Mouse (Mus musculus): ENCODE measurements around the gene BC049762.

Gene BC049762

GRCm38 (mm10) chr11:51262342-51263285, at the start of gene BC049762:
BC049762 (minus strand) TSS chr11:51263046.
- DNase-seq: peak; percentile 100

- no peak for DNase-seq
Measured at GRCm38 (mm10) chr11:51311846-51312245, 49.0 kb upstream of the BC049762 start.

DNA sequence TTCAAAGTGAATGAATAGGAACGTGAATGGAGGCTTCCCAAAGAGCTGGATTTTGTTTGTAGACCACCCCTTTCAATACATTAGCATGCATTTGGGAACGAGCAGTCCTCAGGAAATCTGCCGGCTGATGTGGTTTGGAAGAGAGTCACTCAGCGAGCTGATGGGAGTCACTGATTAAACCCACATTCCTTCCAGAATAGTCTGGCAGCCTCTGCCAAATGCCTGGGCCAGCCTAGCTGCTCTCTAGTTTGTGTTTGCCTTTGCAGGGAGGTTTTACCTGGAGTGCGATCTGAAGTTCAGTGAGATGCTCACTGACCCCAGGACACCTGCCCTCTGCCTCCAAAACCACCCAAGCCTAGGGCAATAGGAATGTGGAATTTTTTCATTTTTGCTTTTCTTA, 45.5 kb upstream of the BC049762 start:
- DNase-seq: no peak

DNA sequence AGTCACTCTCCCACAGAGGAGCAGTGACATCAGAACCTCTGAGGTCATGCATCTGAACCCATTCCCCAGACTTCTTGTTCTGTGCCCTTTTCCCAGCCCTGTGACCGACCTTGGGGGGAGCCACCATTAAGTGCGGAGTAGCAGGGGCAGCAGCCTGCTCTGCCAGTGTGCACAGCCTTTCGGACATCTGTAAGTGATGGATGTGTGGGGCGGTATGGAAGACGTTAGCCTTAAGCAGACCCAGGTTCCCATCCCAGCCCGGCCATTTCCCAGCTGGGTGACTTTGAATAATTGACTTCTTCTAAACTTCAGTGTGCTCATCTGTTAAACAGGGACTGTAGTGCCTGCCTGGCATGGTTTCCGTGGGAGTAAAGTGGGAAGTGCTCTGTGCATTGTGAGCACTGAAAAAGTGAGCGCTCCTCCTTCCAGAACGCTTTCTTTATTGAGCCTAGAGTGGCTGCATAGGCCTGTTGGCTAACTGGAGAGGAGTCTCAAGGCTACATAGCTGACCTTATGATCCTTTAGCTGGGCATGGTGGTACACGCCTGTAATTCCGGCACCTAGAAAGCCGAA, 41.2 kb upstream of the BC049762 start:
- DNase-seq: no peak

- no peak for DNase-seq
Measured at GRCm38 (mm10) chr11:51302396-51302795, 39.5 kb upstream of the BC049762 start.

DNA sequence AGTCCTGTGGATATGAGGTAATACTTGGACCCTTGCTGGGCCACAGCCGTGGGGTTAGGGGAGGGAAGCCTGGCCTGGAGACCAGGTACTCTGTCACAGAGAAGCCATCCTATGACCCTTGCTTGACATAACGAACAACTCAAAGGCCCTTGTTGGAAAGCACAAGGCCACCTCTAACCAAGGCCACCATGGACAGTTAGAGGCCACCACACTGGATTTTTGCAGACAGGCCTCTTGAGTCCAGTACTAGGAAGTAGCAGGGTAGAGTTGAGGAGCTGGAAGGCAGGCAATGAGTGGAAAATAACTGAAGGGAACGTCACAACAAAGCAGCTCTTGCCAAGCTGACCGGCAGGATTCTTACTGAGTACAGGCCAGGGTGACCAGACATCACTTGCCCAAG, 35.8 kb upstream of the BC049762 start:
- DNase-seq: no peak

DNA sequence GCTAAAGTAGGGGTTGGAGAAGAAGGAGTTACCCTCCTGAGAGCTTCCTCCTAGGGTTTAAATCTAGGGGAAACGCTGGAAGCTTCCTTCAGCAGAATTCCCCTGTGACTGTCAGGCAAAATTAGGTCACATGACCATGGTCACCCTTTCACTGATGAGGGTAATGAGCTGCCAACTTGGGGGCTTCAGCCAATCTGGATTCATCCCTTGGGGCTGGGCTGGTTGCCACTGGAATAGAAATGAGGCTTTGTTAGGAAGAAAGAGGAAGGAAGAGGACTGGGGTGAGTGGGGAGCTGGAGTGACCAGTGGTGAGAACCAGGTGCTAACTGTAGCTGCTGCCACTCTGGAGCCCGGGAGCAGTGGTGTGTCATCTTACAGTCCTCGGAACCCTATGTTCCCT, 32.9 kb upstream of the BC049762 start:
- DNase-seq: no peak

DNA sequence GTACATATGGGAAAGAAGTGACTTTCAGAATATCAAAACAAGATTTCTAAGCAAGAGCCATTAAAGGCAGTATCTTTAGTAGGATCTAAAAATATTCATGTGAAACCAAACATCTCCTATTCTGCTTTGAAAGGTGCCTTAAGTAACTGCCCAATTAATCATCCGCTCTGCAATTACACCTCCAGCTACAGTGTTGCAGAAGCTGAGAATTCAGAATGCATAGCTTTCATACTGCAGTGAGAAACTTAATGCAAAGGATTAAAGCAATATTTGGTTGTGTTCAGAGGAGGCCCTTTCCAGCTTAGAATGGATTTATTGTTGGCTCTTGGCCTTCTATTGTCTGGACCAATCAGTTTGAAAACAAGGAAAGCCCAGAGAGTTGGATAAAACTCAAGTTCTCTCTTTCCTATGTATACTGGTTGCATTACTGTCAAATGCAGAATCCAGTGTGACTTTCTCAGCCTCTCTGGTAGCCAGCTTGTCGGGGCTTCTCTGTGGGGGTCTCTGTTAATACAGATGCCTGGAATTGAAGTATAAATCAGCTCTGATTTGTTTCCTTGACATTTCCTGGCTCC, 31.2 kb upstream of the BC049762 start:
- no peak for DNase-seq

DNA sequence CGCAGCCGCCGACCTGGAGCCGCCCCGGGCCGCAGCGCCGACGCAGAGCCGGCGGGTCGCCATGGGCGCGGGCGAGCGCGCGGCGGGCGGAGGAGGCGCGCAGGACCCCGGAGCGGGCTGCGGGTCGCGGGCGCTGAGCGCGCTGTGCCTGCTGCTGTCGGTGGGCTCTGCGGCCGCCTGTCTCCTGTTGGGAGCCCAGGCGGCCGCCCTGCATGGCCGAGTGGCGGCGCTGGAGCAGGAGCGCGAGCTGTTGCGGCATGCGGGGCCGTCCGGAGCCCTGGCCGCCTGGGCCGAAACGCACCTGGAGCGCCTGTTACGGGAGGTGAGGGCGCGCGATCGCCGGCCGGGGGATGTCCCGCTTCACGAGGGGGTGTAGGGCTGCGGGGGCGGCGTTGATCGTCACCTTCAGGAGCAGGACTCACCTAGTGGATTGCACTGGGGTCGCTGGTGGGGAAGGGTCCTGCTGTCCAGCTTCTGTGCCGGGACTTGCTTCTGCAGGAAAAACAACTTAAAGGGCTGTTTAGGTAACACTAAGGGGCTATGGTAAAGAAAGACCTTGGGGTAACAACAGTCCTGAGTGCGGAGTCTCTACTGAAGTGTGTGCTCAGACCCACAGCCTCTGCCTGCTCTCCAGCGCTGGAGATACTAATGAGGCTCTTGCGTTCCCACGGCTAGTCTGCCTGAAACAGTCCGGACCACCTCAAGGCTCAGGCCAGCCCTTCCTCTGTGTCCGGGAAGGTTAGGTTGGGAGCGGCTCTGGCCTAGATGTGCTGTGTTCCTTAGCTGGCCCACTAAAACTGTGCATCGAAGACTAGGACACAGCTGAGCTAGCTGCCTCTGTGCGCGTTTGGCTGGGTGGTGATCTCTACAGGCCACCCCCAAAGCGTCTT, 27.5 kb upstream of the BC049762 start:
- DNase-seq: peak; percentile 40

DNA sequence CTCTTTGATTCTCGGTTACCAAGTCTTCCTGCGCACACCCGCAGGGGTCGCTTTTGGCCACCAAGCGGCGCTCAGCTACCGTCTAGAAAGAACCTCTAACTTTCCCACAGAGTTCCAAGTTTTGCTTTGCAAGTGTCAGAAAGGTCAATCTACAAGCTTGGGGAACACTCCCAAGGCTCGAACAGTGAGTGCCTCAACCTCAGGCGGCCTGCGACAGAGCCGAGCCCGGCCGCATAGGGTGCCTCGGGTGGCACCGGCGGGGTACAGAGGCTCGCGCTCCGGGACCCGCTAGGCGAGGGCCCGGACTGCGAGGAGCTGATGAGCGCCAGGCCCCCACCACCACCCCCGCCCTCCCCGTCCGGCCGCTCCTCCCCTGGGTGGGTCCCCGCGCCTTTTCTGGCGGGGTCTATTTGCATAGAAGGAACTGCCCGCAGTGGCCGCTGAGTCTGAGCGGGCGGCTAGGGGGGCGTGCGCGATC, 26.8 kb upstream of the BC049762 start, which contains the start of gene Col23a1:
TSS of gene Col23a1 (plus strand) at position 357 of the 478 bp plus-strand sequence.
- peak; percentile 74 for DNase-seq

DNA sequence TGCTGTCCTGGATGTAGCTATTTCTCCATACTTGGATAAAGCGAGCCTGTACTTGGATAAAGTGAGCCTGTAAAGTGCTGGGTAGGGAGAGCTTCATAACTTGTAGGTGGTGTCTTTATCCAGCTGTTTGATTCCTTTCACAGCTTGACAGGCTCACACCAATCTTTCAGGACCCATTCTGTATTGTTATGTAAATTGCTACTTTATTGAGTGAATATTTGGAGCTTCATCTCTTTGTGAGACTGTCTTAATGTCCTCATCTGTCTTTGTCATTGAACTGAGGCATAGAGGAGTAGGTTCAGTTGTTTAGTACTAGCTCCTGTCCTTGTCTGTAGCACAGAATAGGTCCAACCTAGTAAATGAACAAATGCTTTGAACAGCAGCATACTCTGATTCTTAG, 11.6 kb upstream of the BC049762 start:
- no peak for DNase-seq

- DNase-seq: peak; percentile 38
Measured at GRCm38 (mm10) chr11:51265326-51265725, 2.5 kb upstream of the BC049762 start.

- DNase-seq: peak; percentile 46
Measured at GRCm38 (mm10) chr11:51264352-51264751, 1.5 kb upstream of the BC049762 start.

- peak; percentile 60 for DNase-seq
Measured at GRCm38 (mm10) chr11:51263286-51263831, 513 bp upstream of the BC049762 start.

GRCm38 (mm10) chr11:51261680-51262219, 1.1 kb downstream of the BC049762 start, which contains the start of gene Clk4:
Clk4 (plus strand) TSS chr11:51261730.
- DNase-seq: no peak

GRCm38 (mm10) chr11:51257006-51257405, 5.8 kb downstream of the BC049762 start:
- DNase-seq: no peak

GRCm38 (mm10) chr11:51242897-51243296, 19.9 kb downstream of the BC049762 start:
- no peak for DNase-seq

- DNase-seq: no peak
Measured at GRCm38 (mm10) chr11:51234626-51235025, 28.2 kb downstream of the BC049762 start.

- DNase-seq: no peak
Measured at GRCm38 (mm10) chr11:51227104-51227503, 35.7 kb downstream of the BC049762 start.

DNA sequence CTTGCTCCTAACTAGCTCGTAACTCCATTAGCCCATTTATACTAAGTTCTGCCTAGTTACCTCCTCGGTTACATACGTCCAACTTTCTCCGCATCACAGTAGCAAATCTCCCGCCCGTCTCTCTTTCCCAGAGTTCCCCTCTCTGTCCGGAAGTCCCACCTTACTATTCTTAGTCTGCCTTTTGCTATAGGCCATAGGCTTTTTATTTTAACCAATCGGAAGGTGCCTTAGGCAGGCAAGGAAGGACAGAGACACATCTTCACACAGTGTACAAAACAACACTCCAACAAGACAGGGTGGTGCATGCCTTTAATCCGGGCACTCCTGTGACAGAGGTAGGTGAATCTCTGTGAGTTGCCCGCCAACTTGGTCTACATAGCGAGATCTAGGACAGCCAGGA, 42.5 kb downstream of the BC049762 start, which contains the start of gene Gm12569:
TSS of gene Gm12569 (plus strand) at position 166 of the 400 bp plus-strand sequence.
- no peak for DNase-seq

- no peak for DNase-seq
Measured at GRCm38 (mm10) chr11:51219396-51219980, 43.4 kb downstream of the BC049762 start.
